Mouse (Mus musculus): ENCODE data around the gene Sbno2.
A peak's percentile ranks its signal among the peaks of the same experiment; 100 is the strongest.

DNA sequence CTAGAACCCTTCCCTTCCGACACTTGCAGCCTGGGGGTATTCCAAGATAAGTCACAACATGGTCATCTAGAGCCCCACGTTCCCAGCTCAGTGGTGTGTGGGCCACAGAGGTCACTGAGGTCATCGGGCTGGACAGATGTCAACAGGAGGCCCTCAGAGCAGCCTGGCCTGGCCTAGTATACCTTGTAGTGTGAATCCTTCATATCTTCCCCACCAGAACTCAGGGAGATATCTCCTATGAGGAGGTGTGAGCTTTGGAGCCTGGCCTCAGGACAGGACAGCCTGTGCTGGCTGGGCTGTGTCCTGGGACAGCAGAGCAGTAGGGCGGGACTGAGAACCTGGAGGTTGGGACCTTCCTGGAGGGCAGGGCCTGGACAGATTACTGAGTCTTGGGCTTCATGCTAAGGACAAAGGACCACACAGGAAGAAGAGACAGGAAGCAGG lies 41.2 kb upstream of the Sbno2 start:
- TF ChIP-seq CTCF (IDR thresholded peaks at IDR 0.05) (no peak), EP300 (IDR thresholded peaks at IDR 0.05; ENCODE audit: insufficient read depth, low read depth, low read length) (peak; percentile 100), POLR2A (IDR thresholded peaks at IDR 0.05; ENCODE audit: insufficient read depth, low read depth, low read length) (no peak; the same call in 1 of the 2 replicates)
